Mouse (Mus musculus) retina, postnatal 1 day (tissue): ENCODE measurements at regions not wholly inside any gene's neighbourhood (a gene's known extent, or its start where the extent isn't known, plus 50 kb on each side); places are given as distances from the start of the nearest gene placed in this dataset.

Source experiments
- DNase-seq: peaks from one replicate; pipeline ENCODE4 v3.0.0-alpha.2; 2012

DNA sequence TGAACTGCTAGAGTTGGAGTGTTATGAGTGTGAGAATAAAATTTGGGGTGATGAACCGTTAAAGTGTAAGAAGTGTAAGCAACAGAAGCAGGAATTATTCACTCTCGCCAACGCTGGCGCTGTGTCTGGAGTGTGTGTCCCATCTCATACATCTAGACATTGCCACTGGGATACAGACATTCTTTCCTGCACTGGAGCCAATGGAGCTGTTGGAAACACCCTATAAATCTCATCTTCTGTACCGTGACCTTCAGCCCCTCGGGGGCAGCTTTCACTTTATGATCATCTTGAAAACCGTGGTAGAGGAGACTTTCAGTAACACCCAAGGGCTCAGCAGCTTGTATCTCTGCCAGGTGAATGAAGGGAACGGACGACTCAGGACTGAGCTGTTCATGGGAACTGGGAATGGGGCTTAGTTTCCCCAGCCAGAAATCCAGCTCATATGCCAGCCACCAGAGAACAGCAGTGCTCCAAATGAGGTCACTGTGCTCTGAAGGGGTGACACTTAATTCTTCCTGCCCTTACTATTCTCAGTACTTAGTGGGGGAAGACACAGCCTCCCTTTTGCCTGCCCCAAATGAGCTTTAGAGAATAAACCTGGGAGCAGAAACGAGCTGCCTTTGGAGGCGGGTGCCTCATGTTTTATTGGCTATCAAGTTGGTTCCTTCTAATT lies 293.6 kb downstream of the Slc4a3 start:
- DNase-seq: no peak

DNA sequence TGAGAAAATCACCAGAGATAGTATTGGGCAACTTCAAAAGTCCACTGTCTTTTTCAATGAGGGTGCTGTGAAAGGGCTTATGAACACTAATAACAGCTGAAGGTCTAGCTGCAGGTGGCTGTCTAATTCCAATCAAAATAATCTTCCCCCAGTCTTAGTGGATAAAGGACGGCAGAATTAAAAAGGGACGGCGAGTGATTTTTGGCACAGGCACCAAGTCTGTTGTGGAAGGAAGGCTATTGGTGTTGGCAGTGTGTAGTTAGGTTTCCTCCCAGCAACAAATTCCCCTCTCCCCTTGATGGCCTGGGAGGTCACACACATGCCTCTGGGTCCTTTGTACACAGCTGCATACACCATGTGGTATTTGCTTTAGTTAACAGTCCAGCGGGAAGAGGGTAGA lies 296.3 kb downstream of the Slc4a3 start:
- DNase-seq: peak; percentile 33

DNA sequence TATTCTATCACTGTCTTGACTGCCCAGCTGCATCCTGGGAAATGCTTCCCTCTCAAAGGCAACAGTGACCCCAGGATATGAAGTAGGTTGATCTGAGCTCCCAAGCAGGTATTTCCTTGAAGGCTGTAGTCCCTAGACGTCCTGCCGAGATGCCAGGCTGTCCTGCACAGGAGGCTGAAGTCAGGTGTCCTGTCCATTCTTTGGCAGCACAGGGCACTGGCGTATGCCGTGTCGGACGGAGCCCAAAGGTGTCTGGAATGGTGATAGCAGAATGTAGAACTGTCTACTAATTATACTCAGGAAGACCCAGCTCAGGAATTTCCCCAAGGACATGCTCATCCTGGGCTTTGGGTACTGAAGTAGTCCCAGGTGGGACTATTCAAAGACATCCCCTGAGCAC lies 297.3 kb downstream of the Slc4a3 start:
- DNase-seq: no peak

DNA sequence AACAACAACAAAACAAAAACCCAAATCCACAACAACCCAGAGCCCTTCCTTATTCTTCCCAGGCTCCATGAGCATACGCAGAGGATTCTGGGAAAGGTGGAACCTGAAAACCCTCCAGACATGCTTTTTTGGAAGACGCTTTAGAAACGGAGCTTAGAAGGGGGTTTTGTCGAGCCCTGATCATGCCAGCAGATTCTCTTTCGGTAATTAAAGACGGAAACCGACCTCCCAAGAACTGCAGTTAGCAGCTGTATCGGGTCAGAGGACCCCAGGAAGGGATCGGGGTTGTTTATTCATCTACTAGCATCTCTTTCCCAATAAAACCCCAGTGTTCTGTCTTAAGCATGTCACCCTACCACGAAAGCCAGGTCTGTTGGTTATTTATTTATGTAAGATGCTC lies 298.1 kb downstream of the Slc4a3 start:
- DNase-seq: no peak

DNA sequence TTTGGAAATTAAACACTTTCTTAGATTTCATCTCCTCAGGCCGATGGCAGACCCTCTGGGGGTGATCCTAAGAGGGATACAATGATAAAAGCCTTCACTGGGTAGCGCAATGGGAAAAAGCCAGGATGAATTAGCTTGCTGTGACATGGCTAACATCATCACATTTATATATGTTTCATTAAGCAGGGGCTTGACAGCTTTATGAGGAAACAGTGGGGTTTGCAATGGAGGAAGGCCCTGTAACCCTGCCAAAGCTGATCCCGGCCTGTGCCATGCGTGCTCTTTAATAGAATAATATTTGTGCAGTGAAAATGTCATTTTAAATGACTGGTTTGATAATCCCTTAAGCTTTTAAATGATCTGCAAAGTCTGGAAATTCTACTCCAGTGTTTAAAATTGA lies 298.5 kb downstream of the Slc4a3 start:
- no peak for DNase-seq

DNA sequence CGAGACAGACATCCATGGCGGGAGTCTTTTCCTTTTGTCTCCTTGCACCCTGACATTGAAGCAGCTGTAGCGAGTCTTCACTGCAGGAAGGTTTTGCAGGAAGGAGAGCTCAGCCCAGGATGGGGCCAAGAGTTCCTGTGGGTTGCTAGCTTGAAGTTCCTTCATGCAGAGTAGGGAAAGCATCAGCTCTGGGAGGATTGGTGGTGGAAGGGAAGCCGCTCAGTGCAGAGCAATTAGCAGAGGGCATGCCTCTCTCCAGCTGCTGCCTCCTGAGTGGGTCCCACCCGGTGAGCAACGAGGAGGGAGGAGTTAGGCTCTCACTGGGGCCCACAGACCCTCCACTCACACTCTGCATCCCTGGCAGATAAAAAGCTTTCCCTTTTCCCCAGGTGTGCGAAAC lies 298.9 kb downstream of the Slc4a3 start:
- DNase-seq: peak; percentile 53

DNA sequence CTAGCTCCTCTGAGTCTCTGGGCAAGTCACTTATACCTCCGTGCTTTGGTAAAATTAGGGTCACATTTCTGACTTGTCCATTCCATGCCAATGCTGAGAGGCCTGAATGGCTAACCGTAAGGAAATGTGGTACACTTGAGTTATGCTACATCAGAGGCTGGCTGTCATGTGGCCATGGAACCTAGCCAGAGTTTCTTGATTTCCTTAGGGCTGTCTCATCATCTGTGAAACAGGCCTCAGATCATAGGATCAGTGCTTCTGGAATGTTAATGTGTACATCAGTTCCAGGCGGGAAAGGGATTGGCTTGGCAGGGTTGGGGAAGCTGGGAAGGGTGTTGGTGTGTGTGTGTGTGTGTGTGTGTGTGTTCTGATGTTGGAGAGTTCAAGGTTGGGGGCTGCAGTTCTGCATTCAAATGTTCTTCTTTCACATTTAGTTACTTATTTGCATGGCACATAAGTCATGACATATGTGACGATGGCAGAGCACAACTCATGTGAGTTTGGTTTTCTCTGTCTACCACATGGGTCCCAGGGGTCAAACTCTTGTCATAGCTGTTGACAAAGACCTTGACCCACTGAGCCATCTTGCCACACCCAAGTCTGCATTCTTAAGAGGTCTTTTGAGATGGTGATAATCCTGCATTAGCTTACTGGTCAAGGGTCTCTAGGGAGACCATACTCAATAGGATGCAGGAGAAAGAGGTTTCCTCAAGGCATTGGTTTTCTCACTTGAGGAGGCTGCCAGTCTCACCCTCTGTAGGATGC lies 299.9 kb downstream of the Slc4a3 start:
- no peak for DNase-seq

DNA sequence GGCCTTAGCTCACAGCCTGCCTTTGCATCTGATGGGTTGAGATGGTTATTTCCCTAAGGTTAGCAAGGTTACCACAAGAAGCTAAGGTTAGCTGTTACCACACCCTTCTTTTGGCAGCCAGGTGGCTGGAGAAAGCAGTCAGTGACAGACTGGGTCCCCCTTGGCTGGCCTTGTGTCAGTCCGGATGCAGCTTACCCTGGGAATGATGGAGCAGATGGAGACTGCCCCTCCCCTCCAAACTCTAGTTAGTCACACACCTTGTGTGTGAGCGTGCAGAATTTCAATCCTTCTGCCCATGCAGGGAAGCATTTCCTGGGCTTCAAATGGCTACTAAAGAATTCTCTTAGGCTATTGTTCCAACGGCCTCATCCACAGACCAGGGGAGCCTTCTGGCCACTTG lies 301.6 kb downstream of the Slc4a3 start:
- no peak for DNase-seq

DNA sequence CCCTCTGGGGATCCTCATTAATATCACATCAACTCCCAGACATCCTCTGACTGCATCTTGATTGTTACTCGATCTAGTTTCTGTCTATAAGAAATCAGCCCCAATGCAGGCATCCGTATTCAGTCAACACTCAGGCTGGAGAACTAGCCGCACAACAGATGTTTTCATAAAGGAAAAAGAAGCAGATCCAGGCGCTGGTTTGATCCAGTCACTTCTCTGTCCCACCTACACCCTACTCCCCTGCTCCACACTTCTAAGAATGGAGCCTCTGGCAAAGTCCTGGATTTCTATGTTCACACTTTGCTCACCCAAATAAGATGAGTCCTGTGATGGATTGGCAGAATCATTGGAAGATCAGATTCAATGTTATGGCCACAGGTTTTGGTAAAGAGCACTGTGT lies 302.4 kb downstream of the Slc4a3 start:
- no peak for DNase-seq

DNA sequence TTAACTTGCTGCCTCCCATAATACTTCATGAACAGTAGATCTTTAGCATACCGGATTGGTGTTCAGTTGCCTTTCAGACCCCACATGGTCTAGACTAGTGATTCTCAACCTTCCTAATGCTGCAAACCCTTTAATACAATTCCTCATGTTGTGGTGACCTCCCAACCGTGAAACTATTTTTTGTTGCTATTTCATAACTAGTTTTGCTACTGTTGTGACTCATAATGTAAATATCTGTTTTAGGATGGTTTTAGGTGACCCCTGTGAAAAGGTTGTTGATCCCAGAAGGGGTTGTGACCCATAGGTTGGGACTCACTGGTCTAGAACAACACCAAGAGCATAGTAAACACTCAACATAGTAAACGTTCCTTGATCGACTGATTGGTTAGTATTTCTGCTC lies 304.1 kb downstream of the Slc4a3 start:
- DNase-seq: no peak

DNA sequence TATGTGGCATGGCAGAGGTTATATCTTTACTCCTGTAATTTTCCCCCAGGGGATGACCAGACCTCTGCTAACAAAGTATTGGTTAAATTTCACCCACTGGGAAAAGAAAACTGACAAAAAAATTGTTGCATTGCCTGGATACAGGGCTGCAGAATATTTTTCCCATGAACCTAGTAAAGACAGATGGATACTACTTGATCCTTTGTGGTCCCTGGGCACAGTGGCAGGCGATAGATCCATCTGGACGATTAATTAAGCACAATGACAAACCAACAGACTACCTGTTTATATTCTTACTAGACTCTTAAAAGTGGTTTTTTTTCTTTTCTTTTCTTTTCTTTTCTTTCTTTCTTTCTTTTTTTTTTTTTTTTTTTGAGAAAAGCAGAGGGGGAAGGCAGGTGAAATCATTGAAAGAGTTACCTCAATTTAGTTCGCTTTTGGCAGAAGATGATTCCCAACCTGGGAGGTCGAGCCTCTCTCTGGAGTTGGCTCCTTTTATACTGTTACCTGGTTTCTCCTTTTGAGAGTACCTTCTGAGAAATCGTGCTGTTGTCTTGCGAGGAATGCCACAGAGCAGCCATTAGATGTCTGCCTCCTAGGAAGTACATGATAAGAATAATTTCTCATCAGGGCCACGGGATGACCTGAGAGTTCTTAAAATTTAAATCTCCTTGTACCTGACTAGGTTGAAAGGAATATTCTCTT lies 312.6 kb downstream of the Slc4a3 start:
- no peak for DNase-seq

DNA sequence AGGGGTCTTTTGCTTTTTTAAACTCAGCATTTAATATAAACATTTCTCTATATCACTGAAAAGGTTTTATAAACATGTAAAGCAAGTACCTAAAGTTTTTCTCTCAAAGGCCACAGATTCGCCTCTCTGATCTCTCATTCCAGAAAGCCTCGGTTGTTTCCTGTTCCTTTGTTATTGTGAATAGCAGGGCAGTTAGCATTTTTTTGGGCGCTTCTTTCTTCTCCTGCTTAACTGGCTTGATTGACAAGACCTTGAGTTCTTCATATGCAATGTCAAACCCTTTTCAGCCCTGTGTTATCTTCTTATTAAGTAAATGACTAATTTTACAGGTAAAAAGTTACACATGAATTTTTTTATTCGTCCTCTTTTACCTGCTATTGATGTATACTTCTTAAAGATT lies 316.7 kb downstream of the Slc4a3 start:
- no peak for DNase-seq

DNA sequence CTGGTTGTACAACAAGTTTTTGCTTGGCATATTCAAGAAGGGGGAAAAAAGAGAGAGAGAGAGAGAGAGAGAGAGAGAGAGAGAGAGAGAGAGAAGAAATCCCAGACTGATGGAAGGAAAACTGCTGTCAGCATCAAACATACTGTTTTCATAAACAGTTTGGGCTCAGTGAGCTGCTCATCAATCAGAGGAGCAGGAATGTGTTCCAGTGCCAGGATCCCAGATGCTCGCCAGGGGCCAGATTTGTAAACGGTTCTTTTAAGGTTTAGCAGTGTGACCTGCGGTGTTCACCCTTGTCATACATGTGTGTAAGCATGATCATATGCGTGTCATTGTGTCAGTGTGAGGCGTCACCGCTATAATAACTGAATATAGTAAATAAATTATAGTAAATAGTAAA lies 320.5 kb downstream of the Slc4a3 start:
- no peak for DNase-seq

DNA sequence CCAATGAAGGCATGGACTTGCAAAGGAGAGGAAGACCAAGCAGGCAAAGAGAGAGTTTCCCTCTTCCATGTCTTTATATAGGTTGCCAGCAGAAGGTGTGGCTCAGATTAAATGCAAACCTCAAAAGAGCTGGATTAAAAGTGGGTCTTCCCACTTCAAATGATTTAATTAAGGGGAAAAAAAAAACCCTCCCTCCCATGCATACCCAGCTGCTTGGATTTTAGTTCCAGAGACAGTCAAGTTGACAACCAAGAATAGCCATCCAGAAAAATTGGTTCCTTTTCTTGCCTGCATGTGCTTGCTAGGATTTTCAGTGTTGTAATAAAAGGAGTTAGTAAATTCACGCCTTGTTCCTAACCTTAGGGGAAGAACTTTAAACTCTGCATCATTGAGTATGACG lies 323.3 kb downstream of the Slc4a3 start:
- DNase-seq: no peak

DNA sequence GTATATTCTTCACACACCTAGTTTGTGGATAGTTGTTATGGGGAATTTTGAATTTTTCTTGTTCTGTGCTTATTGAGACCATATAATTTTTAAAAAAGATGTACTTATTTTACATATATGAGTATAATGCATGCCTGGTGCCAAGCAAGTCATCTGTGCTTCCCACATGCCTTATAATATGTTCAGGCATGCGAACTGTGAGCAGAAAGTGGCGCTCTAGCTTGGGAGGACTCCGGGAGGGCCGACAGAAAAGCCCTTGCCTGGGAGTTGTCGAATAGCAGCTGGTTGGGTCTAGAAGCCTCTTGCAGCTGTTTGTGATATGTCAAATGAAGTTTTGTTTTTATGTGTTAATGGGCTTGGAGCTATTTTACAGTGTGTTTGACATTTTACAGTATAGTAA lies 323.8 kb downstream of the Slc4a3 start:
- peak; percentile 20 for DNase-seq

DNA sequence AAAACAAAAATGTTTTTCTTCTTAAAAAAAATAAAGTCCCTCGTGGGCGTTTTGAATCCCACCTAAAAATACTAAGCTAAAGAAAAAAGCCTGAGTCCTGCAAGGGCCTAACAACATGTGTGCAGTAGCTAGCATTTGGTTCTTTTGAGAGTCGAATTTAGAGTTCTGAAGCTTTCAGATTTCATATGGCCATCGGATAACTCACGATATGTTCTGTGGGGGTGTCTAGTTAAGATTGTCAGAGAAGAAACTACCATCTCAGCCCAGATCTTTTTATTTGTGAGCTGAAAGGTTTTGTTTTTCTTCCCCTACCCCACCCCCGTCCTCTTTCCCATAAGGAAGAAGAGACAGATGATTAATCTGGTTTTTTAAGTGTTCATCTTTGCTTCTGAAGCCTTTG lies 327.8 kb downstream of the Slc4a3 start:
- no peak for DNase-seq

DNA sequence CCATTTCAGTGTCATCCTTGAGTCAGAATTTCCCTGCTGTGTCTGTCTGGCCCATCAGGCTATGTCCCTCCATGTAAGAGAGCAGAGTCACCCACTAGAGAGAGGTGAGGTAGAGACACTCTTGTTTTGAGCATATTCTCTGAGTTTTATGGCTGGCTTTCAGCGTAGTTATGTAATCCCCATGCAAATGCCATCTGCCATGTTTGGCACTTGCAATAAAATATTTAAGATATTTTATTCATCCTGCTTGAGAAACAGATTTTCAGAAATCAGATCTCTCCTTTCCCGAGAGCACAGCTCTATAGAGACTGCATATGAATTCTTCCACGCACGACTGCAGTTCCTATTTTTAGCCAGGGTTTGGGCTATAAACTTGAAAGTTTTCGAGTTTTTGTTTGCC lies 331.1 kb downstream of the Slc4a3 start:
- DNase-seq: no peak

DNA sequence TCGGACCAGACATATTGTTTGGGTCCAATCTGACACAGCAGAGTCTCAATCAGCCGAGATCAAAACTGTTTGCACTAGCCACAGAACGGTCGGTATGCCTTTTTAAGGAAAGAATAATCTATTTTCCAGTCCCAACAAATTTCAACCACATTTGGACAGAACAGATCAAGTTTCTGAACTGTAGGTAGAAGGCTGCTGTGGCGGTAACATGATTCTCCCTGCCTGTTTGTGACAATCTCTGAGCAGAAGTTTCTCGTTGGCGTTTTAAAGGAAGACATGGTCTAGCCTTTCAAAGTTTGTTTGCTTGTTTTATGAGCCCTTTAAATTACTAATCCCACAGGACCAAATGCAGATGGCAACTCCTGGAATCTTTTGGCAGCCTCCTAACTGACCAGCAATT lies 339.6 kb downstream of the Slc4a3 start:
- no peak for DNase-seq

DNA sequence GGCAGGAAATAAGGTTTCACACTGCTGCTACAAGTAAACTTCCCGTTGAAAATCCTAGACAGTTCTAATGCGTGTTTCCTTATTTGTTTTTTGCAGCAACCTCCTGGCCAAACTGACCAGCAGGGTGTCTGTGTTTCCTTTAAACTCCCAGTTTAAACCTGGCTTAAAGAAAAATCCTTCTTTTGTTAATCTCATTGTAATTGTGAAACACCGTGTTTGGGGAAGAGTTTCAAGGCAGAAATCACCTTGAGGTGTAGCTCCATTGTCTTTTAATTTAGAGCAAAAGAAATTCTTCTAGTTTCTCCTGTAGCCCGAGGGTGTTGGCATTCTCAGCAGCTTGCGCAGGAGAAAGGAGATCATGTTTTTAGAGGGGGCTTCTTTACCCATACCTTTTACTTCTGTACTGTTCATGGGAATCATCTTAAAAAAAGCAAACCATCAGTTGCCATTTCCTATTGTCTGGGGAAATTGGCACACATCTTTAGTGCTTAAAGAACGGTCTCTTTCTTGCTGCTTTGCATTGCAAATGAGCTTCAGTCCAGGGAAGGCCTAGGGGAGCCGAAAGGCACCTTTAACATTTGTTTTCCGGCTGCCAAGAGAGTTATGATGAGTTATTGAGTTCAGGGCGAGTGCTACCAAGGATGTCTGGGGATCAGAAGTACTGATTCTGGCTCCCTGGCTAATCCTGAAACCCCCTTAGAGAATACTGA lies 342.6 kb downstream of the Slc4a3 start:
- no peak for DNase-seq

DNA sequence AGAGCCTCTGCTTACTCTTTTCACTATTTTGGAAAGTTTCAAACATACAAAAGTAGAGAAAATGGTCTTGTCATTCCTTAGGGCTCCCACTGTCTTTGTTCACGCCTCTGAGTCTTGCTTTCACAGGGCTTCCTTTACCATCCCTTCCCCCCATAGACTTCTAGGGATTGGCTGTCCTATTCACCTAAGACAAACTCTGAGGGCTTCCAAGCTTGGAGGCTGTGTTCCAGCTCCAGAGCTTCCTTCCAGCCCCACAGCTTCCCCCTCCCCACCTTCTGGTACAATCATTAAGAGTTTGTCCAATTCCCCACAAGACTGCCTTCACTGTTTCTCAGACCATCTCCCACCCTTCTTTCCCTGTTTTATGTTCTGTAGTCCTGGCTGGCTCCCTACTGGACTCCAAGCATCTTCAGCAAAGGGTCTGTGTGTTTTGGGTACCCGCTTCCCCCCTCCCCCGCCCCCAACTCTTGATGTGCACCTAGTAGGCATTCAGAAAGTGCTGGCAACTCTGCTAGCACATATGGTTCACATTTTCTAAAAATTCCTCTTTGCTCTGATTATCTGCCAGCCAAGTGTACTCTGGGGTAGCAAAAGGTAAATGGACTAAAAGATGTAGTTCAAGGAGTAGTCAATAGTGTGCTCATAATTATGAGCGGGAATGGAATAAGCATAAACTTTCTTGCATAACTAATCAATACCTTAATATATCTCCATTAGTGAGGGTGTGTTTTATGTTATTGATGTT lies 344.0 kb downstream of the Slc4a3 start:
- no peak for DNase-seq

DNA sequence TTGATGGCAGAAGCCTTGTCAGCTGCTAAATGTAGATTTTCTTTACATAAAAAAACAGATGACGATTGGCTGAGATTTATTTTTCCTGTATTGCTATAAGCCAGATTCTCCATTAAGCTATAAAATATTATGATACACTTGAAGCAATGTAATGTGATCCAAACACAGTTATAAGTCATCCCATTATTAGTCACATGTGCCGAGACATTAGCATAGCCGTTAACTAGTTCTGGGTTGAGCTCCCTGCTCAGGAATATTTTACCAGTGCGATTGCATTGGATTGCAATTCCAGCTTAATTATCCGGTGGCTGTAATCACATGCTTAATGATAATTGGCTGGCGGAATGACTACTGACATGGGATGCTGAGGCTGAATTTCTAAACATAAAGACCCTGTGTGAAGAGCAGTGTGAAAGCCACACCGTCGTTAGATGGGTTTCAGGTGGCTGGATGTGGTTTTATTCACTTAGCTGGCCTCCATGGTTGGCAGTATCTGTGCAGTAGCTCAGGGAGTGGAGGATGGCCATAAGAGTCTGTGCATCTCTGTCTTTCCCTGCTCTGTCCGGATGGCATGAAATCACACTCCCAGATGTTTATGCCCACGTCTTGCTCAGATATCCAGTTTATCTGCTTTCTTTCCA lies 344.7 kb downstream of the Slc4a3 start:
- peak; percentile 21 for DNase-seq

DNA sequence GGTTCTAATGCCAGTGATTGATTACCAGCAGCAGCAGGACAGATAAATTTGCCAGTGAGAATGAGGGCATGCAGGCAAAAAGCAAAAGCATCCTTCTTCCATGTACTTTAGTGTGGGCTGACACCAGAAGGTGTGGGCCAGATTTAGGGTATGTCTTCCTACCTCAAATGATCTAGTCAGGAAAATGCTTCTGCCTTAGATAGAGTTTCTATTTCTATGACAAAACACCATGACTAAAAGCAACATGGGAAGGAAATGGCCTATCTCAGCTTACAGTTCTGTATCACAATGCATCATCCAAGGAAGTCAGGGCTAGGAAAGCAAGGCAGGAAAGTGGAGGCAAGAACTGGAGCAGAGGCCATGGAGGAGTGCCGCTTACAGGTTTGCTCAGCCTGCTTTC lies 349.5 kb downstream of the Slc4a3 start:
- DNase-seq: no peak
